Mouse (Mus musculus): Measurements from ENCODE around the gene Mpc2.

Mpc2 gene

DNA sequence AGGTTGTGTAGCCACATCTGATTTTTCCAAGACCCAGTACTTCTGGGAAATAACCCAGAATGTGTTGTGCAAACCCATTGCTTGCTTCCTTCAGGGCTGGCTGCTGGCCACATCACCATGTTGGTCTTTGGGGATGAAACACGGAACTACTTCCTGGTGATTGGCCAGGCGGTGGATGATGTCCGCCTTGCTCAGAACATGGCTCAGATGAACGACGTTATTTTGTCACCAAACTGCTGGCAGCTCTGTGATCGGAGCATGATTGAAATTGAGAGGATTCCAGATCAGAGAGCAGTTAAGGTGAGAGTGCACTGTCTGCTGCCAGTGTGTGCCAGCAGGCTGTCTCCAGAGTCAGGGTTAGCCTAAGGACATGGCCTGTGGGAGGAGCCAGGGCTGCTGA lies 49.7 kb downstream of the Mpc2 start:
- no peak for DNase-seq

DNA sequence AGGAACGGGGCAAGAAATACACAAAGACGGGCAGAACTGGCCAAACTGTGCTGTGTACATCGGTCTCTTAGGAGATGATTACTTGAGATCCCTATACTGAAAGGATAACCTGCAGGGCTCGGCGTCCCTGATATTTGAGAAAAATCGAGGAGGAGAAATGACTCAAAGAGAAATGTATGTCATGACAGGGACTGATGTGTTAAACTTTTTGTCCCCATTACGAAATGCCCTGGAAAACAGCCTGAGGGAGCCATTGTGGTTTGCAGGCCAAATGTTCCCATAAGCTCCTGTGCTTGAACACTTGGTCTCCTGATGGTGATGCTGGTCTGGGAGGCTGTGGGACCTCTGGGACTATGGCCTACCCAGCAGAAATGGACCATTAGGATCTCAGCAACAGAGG lies 60.3 kb downstream of the Mpc2 start:
- no peak for DNase-seq

Measured in cerebellum, adult 9-10 months (tissue).